Mouse (Mus musculus) liver, postnatal 0 days (tissue): Measurements from ENCODE around the gene Gpr82. TPM values are rescaled to one million over a fixed set of nuclear protein-coding genes. Genes with fewer than 3 reads are reported as not detected.

ENCODE experiments used
- ATAC-seq: fragments of 200-750 bp; cut with Nextera tagmentation; 2 replicates; pipeline ENCODE4 v1.8.0; 2017; ENCODE audit warnings: mild to moderate bottlenecking, moderate library complexity
- DNase-seq: peaks from one replicate; pipeline ENCODE4 v3.0.0-alpha.2; 2016
- H3K27ac ChIP-seq: fragments of 300-500 bp; sonication (generic); 2 replicates; pipeline ENCODE4 v1.5.1; 2014; ENCODE audit warnings: antibody characterized with exemption, moderate library complexity, mild to moderate bottlenecking, low read depth
- H3K27me3 ChIP-seq: fragments of 300-500 bp; sonication (generic); 2 replicates; pipeline ENCODE4 v1.6.1; 2014; ENCODE audit warnings: low read length, control low read depth, mixed read lengths; ENCODE audit not compliant: insufficient read depth
- H3K36me3 ChIP-seq: fragments of 300-500 bp; sonication (generic); replicated peaks from 2 replicates; pipeline ENCODE4 v1.6.1; 2014; ENCODE audit warnings: mild to moderate bottlenecking, control low read depth, low read length, moderate library complexity, mixed read lengths; ENCODE audit not compliant: insufficient read depth
- H3K4me1 ChIP-seq: fragments of 300-500 bp; sonication (generic); 2 replicates; pipeline ENCODE4 v1.6.1; 2014; ENCODE audit warnings: antibody characterized with exemption, mild to moderate bottlenecking, control low read depth; ENCODE audit not compliant: insufficient read depth
- H3K4me2 ChIP-seq: fragments of 300-500 bp; sonication (generic); 2 replicates; pipeline ENCODE4 v1.6.1; 2014; ENCODE audit warnings: low read depth, mild to moderate bottlenecking, low read length, moderate library complexity, mixed read lengths
- H3K4me3 ChIP-seq: fragments of 300-500 bp; sonication (generic); 2 replicates; pipeline ENCODE4 v1.5.1; 2014; ENCODE audit warnings: low read depth, low read length
- H3K9ac ChIP-seq: fragments of 300-500 bp; sonication (generic); replicated peaks from 2 replicates; pipeline ENCODE4 v1.6.1; 2014; ENCODE audit warnings: mild to moderate bottlenecking, moderate library complexity
- H3K9me3 ChIP-seq: fragments of 300-500 bp; sonication (generic); 2 replicates; pipeline ENCODE4 v1.6.1; 2016; ENCODE audit warnings: mild to moderate bottlenecking, control low read depth, low read length, mixed read lengths
- CTCF ChIP-seq: sonication (generic); IDR thresholded peaks from 2 replicates; pipeline ENCODE4 v1.5.1; 2016; ENCODE audit warnings: antibody characterized with exemption, low read depth
- EP300 ChIP-seq: IDR thresholded peaks from 2 replicates; pipeline ENCODE4 v1.6.1; 2016; ENCODE audit warnings: antibody characterized with exemption, low read depth, mild to moderate bottlenecking
- WGBS: fragments of 180-500 bp; shearing (Covaris S2); extraction: QIAGEN DNeasy Blood & Tissue Kit; methylation state at CpG from one replicate; pipeline ENCODE4 v1.1.7; 2014; ENCODE audit not compliant: insufficient replicate concordance; 5-methylcytosine and 5-hydroxymethylcytosine counted together
- polyA plus RNA-seq: library from polyadenylated mRNA; unstranded; fragments of >200 nt; fragmentation: Nextera tagmentation; extraction: Ambion mirVana; gene quantifications from 2 replicates; pipeline ENCODE4 v1.2.1, GENCODE M21; 2015

Gene Gpr82
- polyA plus RNA-seq, 1 experiment from 2014 or later, result not detected

DNA sequence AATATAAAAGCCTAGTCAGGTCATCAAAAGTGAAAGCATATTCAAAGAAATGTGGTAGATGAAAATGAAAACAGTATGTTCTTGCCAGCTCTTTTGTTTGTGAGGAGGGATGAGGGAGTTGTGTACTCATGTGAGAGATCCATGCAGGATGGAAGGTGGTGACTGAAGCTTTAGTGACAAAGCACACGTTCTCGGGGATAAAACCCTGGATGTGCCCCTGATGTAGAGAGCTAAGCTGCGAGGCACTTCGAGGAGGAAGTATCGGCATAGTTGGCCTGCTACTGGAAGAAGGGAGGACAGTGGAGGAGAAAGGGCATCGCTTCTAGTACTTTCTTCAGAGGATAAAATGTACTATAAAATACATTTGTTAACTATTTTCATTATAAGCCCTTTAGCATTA, 5.3 kb upstream of the Gpr82 start:
- H3K9ac ChIP-seq, result no peak overlapping the region
- TF ChIP-seq CTCF (no peak), EP300 (no peak)
- DNase-seq (no peak), ATAC-seq (no peak)
- H3K9me3 ChIP-seq, result no peaks in the 10 kb centered on the region
- no peaks in the 10 kb centered on the region for H3K36me3 ChIP-seq
- peak overlapping the region; percentile 69 for H3K27ac ChIP-seq
- H3K4me1 ChIP-seq, result no peaks in the 10 kb centered on the region
- H3K27me3 ChIP-seq, result no peaks in the 10 kb centered on the region
- WGBS, result 45% methylated on average over 6 of the region's 6 CpGs
- H3K4me2 ChIP-seq, result peak overlapping the region; percentile 62
- no peak overlapping the region for H3K4me3 ChIP-seq

DNA sequence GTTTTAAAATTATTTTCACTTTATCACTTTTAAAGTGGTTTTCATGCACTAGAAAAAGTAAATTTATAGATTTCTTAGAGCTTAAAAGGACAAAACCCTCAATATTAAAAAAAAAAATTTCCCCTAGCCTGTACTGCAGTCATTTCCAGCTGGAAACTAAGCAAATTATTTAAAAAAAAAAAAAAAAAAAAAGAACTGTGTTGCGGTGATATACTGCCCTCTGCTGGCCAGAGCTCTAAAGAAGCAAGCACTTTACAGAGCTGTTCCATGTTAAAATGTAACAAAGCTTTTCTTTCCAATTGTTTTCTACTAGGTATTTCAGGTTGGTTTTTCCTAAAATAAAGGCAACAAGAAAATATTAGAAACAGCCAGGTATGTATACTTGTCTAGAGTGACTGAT, 4.4 kb upstream of the Gpr82 start:
- no peak for ATAC-seq
- TF ChIP-seq CTCF (peak; percentile 66), EP300 (no peak)
- Histone ChIP-seq H3K9me3 (no peaks in the 10 kb centered on the region), H3K27me3 (no peaks in the 10 kb centered on the region), H3K4me3 (no peak overlapping the region), H3K36me3 (no peaks in the 10 kb centered on the region), H3K27ac (no peak overlapping the region), H3K4me2 (no peak overlapping the region), H3K4me1 (no peaks in the 10 kb centered on the region), H3K9ac (no peak overlapping the region)
- WGBS, result 0% methylated on average over 1 of the region's 1 CpGs
- peak; percentile 46 for DNase-seq

DNA sequence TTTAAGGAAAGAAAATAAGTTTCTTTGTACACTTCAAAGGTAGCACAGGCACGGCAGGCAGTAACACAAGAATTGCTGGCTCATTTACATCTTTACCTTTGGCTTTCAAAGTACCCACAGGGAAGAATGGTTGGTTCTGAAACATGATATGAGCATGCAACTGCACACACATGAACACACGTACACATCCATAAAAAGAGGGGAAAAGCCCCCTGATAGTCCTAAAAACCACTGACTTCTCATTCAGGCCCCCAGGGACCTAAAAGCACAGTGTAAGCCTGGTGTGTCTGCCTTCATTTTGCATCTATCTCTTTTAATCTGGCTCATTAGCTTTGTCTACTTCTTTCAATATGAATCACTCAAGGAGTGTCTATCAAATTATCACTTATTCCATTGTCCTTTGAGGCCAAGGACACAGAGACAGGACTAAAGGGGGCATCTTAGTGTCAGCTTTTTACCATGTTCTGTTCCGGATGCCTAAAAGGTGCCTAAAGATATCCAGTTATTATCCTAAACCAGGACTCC, 2.5 kb upstream of the Gpr82 start:
- WGBS, result 79% methylated on average over 3 of the region's 3 CpGs
- ATAC-seq (no peak), DNase-seq (no peak)
- Histone ChIP-seq H3K4me2 (no peak overlapping the region), H3K27me3 (no peaks in the 10 kb centered on the region), H3K4me3 (no peak overlapping the region), H3K27ac (no peak overlapping the region), H3K4me1 (no peaks in the 10 kb centered on the region), H3K9ac (no peak overlapping the region), H3K36me3 (no peaks in the 10 kb centered on the region), H3K9me3 (no peaks in the 10 kb centered on the region)
- TF ChIP-seq CTCF (no peak), EP300 (no peak)

DNA sequence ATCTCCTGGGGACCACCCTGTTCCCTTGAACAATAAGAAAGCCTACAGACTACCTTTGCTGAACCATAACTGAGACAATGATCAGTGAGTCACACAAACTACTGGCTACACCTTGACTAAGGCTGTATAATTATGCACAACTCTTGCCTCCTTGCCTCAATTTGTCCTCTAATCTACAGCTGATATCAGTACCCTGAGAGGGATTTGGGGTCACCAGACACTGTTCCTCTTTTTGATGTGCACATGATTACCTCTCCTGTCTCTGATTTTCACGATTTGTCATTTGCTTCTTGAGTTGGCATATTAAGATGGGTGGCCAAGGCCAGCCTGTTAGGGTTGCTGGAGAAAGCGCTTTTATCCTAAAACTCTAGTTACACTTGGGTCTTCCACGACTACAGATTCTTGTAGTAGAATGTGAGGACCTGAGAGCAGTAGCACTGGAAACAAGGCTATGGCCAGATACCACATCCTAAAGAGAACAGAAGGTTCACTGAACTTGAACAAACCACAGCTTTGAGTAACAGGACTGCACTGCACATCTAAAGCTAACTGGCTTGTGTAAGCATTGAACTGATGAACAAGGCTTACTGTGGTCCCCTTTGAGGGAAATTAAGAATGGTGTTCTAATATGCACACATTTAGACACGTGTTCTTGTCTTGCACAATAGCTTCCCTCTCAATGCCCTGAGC, 1.8 kb upstream of the Gpr82 start:
- Histone ChIP-seq H3K9ac (no peak overlapping the region), H3K27ac (no peak overlapping the region), H3K4me2 (no peak overlapping the region), H3K36me3 (no peaks in the 10 kb centered on the region), H3K4me1 (no peaks in the 10 kb centered on the region), H3K27me3 (no peaks in the 10 kb centered on the region), H3K4me3 (no peak overlapping the region), H3K9me3 (no peaks in the 10 kb centered on the region)
- 57% methylated on average over 4 of the region's 4 CpGs for WGBS
- ATAC-seq (no peak), DNase-seq (no peak)
- TF ChIP-seq CTCF (no peak), EP300 (no peak)

DNA sequence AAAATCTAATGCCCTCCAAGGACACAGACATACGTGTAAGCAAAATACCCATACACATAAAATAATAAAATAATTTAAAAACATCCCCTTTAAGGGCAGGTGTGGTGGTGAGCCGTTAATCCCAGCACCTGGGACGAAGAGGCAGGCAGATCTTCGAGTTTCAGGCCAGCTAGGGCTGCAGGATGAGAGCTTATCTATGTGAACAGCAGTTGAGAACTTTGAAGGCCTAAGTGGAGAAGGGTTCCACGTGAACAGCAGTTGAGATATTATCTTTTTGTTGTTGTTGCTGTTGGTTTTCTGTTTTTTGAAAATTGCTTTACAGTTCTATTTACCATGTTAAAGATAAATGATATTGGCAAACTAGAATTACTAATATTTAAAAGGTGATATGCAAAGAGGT, 7.7 kb downstream of the Gpr82 start:
- Histone ChIP-seq H3K9ac (no peak overlapping the region), H3K4me2 (no peak overlapping the region), H3K36me3 (no peaks in the 10 kb centered on the region), H3K27me3 (no peaks in the 10 kb centered on the region), H3K9me3 (no peaks in the 10 kb centered on the region), H3K4me1 (no peaks in the 10 kb centered on the region), H3K27ac (no peak overlapping the region), H3K4me3 (no peak overlapping the region)
- ATAC-seq, result no peak
- WGBS, result 53% methylated on average over 5 of the region's 5 CpGs
- DNase-seq, result no peak
- peak; percentile 73 for TF ChIP-seq EP300
- no peak for TF ChIP-seq CTCF

DNA sequence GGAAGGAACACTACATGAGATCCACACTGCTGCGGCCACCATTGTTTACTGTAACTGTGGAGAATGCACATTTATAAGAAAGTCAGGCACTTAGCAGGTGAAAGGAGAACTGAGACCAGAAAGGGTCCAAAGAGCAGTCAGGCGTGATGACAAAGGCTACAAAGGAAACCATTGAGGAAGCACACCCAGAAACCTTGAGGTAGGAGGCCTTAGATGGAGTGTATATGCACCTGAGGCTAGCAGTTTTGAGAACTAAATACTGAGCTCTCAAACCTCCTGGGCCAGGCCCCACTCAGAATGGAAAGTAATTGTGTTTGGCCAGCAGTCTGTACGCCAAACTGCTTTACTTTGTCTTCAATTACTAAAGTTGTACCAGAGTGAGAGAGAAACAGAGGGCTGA, 9.2 kb downstream of the Gpr82 start:
- Histone ChIP-seq H3K9ac (no peak overlapping the region), H3K4me3 (no peak overlapping the region), H3K27ac (no peak overlapping the region), H3K36me3 (no peaks in the 10 kb centered on the region), H3K4me1 (no peaks in the 10 kb centered on the region), H3K27me3 (no peaks in the 10 kb centered on the region), H3K4me2 (no peak overlapping the region), H3K9me3 (no peaks in the 10 kb centered on the region)
- TF ChIP-seq CTCF (no peak), EP300 (no peak)
- no peak for DNase-seq
- ATAC-seq, result no peak
- WGBS, result 63% methylated on average over 3 of the region's 3 CpGs
